Mouse (Mus musculus) liver, adult 10 weeks (tissue): Measurements from ENCODE around the gene Tox3. TPM values are rescaled to one million over a fixed set of nuclear protein-coding genes. Genes with fewer than 3 reads are reported as not detected.

Experiments
- polyA plus RNA-seq: library from polyadenylated mRNA; stranded (reverse); fragments of 350-450 nt; fragmentation: Illumina TruSeq; extraction: RNeasy Lipid Tissue Mini Kit (QIAGEN cat#74804); gene quantifications from one replicate; pipeline ENCODE4 v1.2.3, GENCODE M21; 2014; ENCODE audit warnings: low read depth, low replicate concordance

Gene Tox3
- not detected for polyA plus RNA-seq

GRCm38 (mm10) chr8:90348178-90348925, at the start of gene Tox3:
Gene Tox3 (minus strand): TSS chr8:90348343.

